Mouse (Mus musculus): Measurements from ENCODE around the gene Gng13. TPM values are rescaled to one million over a fixed set of nuclear protein-coding genes. Genes with fewer than 3 reads are reported as not detected.

Gng13 gene
- polyA plus RNA-seq, 1 experiment from 2014 or later, result 2.7 TPM

- no peak overlapping the region for H3K9ac ChIP-seq (ENCODE audit: low read length)
- no peak for ATAC-seq
- no peaks in the 10 kb centered on the region for H3K27me3 ChIP-seq (replicated peaks; ENCODE audit: control insufficient read depth, insufficient read depth, low read length)
- H3K9me3 ChIP-seq (replicated peaks; ENCODE audit: control insufficient read depth, low read length), result no peaks in the 10 kb centered on the region
- DNase-seq (ENCODE audit: low spot score), result no peak
- no peak overlapping the region for H3K4me3 ChIP-seq (ENCODE audit: low read depth, low read length)
- no peaks in the 10 kb centered on the region for H3K4me1 ChIP-seq (ENCODE audit: control insufficient read depth, insufficient read depth, low read length)
- WGBS, result 94% methylated on average over 9 of the region's 9 CpGs
- no peak overlapping the region for H3K4me2 ChIP-seq (ENCODE audit: low read length)
- H3K27ac ChIP-seq (ENCODE audit: low read depth, low read length), result no peak overlapping the region
- H3K36me3 ChIP-seq (ENCODE audit: control insufficient read depth, insufficient read depth, low read length), result no peaks in the 10 kb centered on the region
These were observed 26.9 kb downstream of the Gng13 start for GRCm38 (mm10) chr17:25743831-25744230.

- no peak for DNase-seq (ENCODE audit: low spot score)
- no peaks in the 10 kb centered on the region for H3K4me1 ChIP-seq (ENCODE audit: control insufficient read depth, insufficient read depth, low read length)
- no peak for ATAC-seq
- H3K27me3 ChIP-seq (replicated peaks; ENCODE audit: control insufficient read depth, insufficient read depth, low read length), result no peaks in the 10 kb centered on the region
- H3K36me3 ChIP-seq (ENCODE audit: control insufficient read depth, insufficient read depth, low read length), result no peaks in the 10 kb centered on the region
- H3K27ac ChIP-seq (ENCODE audit: low read depth, low read length), result no peak overlapping the region
- no peak overlapping the region for H3K9ac ChIP-seq (ENCODE audit: low read length)
- 79% methylated on average over 10 of the region's 10 CpGs for WGBS
- no peak overlapping the region for H3K4me3 ChIP-seq (ENCODE audit: low read depth, low read length)
- no peaks in the 10 kb centered on the region for H3K9me3 ChIP-seq (replicated peaks; ENCODE audit: control insufficient read depth, low read length)
- no peak overlapping the region for H3K4me2 ChIP-seq (ENCODE audit: low read length)
These were observed 27.3 kb downstream of the Gng13 start for GRCm38 (mm10) chr17:25744311-25744710.

- DNase-seq (ENCODE audit: low spot score), result no peak
- WGBS, result 97% methylated on average over 4 of the region's 4 CpGs
- Histone ChIP-seq H3K4me2 (ENCODE audit: low read length) (no peak overlapping the region), H3K36me3 (ENCODE audit: control insufficient read depth, insufficient read depth, low read length) (no peaks in the 10 kb centered on the region), H3K4me3 (ENCODE audit: low read depth, low read length) (no peak overlapping the region), H3K27me3 (replicated peaks; ENCODE audit: control insufficient read depth, insufficient read depth, low read length) (no peaks in the 10 kb centered on the region), H3K9ac (ENCODE audit: low read length) (no peak overlapping the region), H3K4me1 (ENCODE audit: control insufficient read depth, insufficient read depth, low read length) (no peaks in the 10 kb centered on the region), H3K9me3 (replicated peaks; ENCODE audit: control insufficient read depth, low read length) (no peaks in the 10 kb centered on the region), H3K27ac (ENCODE audit: low read depth, low read length) (no peak overlapping the region)
- no peak for ATAC-seq
These were observed 31.3 kb downstream of the Gng13 start for GRCm38 (mm10) chr17:25748238-25748637.

GRCm38 (mm10) chr17:25749314-25749713, 32.3 kb downstream of the Gng13 start:
- no peak overlapping the region for H3K9ac ChIP-seq (ENCODE audit: low read length)
- ATAC-seq (no peak), DNase-seq (ENCODE audit: low spot score) (no peak)
- 82% methylated on average over 6 of the region's 6 CpGs for WGBS
- H3K9me3 ChIP-seq (replicated peaks; ENCODE audit: control insufficient read depth, low read length), result no peaks in the 10 kb centered on the region
- no peaks in the 10 kb centered on the region for H3K4me1 ChIP-seq (ENCODE audit: control insufficient read depth, insufficient read depth, low read length)
- H3K4me2 ChIP-seq (ENCODE audit: low read length), result no peak overlapping the region
- no peaks in the 10 kb centered on the region for H3K36me3 ChIP-seq (ENCODE audit: control insufficient read depth, insufficient read depth, low read length)
- no peak overlapping the region for H3K4me3 ChIP-seq (ENCODE audit: low read depth, low read length)
- H3K27me3 ChIP-seq (replicated peaks; ENCODE audit: control insufficient read depth, insufficient read depth, low read length), result no peaks in the 10 kb centered on the region
- no peak overlapping the region for H3K27ac ChIP-seq (ENCODE audit: low read depth, low read length)

GRCm38 (mm10) chr17:25751446-25751845, 34.5 kb downstream of the Gng13 start:
- WGBS, result 36% methylated on average over 5 of the region's 5 CpGs
- no peak for ATAC-seq

GRCm38 (mm10) chr17:25754241-25754640, 37.3 kb downstream of the Gng13 start, which contains the start of gene Msln:
TSS of gene Msln (minus strand) at chr17:25754378.
- no peak within 1 kb of the TSS for H3K9ac ChIP-seq (ENCODE audit: low read length)
- H3K36me3 ChIP-seq (ENCODE audit: control insufficient read depth, insufficient read depth, low read length), result no peaks in the 10 kb centered on the region
- H3K27me3 ChIP-seq (replicated peaks; ENCODE audit: control insufficient read depth, insufficient read depth, low read length), result no peaks in the 10 kb centered on the region
- H3K4me3 ChIP-seq (ENCODE audit: low read depth, low read length), result no peak within 1 kb of the TSS
- 89% methylated on average over 9 of the region's 9 CpGs for WGBS
- H3K4me2 ChIP-seq (ENCODE audit: low read length), result no peak within 1 kb of the TSS
- H3K9me3 ChIP-seq (replicated peaks; ENCODE audit: control insufficient read depth, low read length), result no peaks in the 10 kb centered on the region
- H3K4me1 ChIP-seq (ENCODE audit: control insufficient read depth, insufficient read depth, low read length), result no peaks in the 10 kb centered on the region
- H3K27ac ChIP-seq (ENCODE audit: low read depth, low read length), result no peak within 1 kb of the TSS
- DNase-seq (ENCODE audit: low spot score), result no peak
- ATAC-seq, result no peak

More at GRCm38 (mm10) chr17:25751446-25751845, 34.5 kb downstream of the Gng13 start:
- Histone ChIP-seq H3K9me3 (replicated peaks; ENCODE audit: control insufficient read depth, low read length) (no peaks in the 10 kb centered on the region), H3K27ac (ENCODE audit: low read depth, low read length) (no peak overlapping the region), H3K27me3 (replicated peaks; ENCODE audit: control insufficient read depth, insufficient read depth, low read length) (no peaks in the 10 kb centered on the region), H3K4me1 (ENCODE audit: control insufficient read depth, insufficient read depth, low read length) (no peaks in the 10 kb centered on the region), H3K36me3 (ENCODE audit: control insufficient read depth, insufficient read depth, low read length) (no peaks in the 10 kb centered on the region), H3K9ac (ENCODE audit: low read length) (no peak overlapping the region), H3K4me2 (ENCODE audit: low read length) (no peak overlapping the region), H3K4me3 (ENCODE audit: low read depth, low read length) (no peak overlapping the region)
- DNase-seq (ENCODE audit: low spot score), result no peak

GRCm38 (mm10) chr17:25755086-25755485, 38.1 kb downstream of the Gng13 start:
- Histone ChIP-seq H3K9ac (ENCODE audit: low read length) (no peak overlapping the region), H3K36me3 (ENCODE audit: control insufficient read depth, insufficient read depth, low read length) (no peaks in the 10 kb centered on the region), H3K9me3 (replicated peaks; ENCODE audit: control insufficient read depth, low read length) (no peaks in the 10 kb centered on the region), H3K4me1 (ENCODE audit: control insufficient read depth, insufficient read depth, low read length) (no peaks in the 10 kb centered on the region), H3K27ac (ENCODE audit: low read depth, low read length) (no peak overlapping the region), H3K4me3 (ENCODE audit: low read depth, low read length) (no peak overlapping the region), H3K4me2 (ENCODE audit: low read length) (no peak overlapping the region), H3K27me3 (replicated peaks; ENCODE audit: control insufficient read depth, insufficient read depth, low read length) (no peaks in the 10 kb centered on the region)
- no peak for ATAC-seq
- WGBS, result 85% methylated on average over 4 of the region's 4 CpGs
- DNase-seq (ENCODE audit: low spot score), result no peak

- Histone ChIP-seq H3K9ac (ENCODE audit: low read length) (no peak overlapping the region), H3K9me3 (replicated peaks; ENCODE audit: control insufficient read depth, low read length) (no peaks in the 10 kb centered on the region), H3K36me3 (ENCODE audit: control insufficient read depth, insufficient read depth, low read length) (no peaks in the 10 kb centered on the region), H3K27me3 (replicated peaks; ENCODE audit: control insufficient read depth, insufficient read depth, low read length) (no peaks in the 10 kb centered on the region), H3K4me1 (ENCODE audit: control insufficient read depth, insufficient read depth, low read length) (no peaks in the 10 kb centered on the region), H3K4me3 (ENCODE audit: low read depth, low read length) (no peak overlapping the region), H3K4me2 (ENCODE audit: low read length) (no peak overlapping the region), H3K27ac (ENCODE audit: low read depth, low read length) (no peak overlapping the region)
- no peak for ATAC-seq
- WGBS, result 76% methylated on average over 4 of the region's 4 CpGs
- no peak for DNase-seq (ENCODE audit: low spot score)
These were observed 38.8 kb downstream of the Gng13 start for GRCm38 (mm10) chr17:25755627-25756377.

- Histone ChIP-seq H3K27me3 (replicated peaks; ENCODE audit: control insufficient read depth, insufficient read depth, low read length) (no peaks in the 10 kb centered on the region), H3K4me2 (ENCODE audit: low read length) (no peak overlapping the region), H3K4me3 (ENCODE audit: low read depth, low read length) (no peak overlapping the region), H3K27ac (ENCODE audit: low read depth, low read length) (no peak overlapping the region), H3K9ac (ENCODE audit: low read length) (no peak overlapping the region), H3K36me3 (ENCODE audit: control insufficient read depth, insufficient read depth, low read length) (no peaks in the 10 kb centered on the region), H3K4me1 (ENCODE audit: control insufficient read depth, insufficient read depth, low read length) (no peaks in the 10 kb centered on the region), H3K9me3 (replicated peaks; ENCODE audit: control insufficient read depth, low read length) (no peaks in the 10 kb centered on the region)
- DNase-seq (ENCODE audit: low spot score) (no peak), ATAC-seq (no peak)
- 85% methylated on average over 9 of the region's 9 CpGs for WGBS
These were observed 39.6 kb downstream of the Gng13 start for GRCm38 (mm10) chr17:25756378-25757242.
